13 mouse cellular contexts compared by ENCODE assay signal in genomic region chr8:95901864-95902263, GRCm38 (mm10). TPM values are rescaled to one million over a fixed set of nuclear protein-coding genes. Genes with fewer than 3 reads are reported as not detected.
DNase-seq lines count a peak whose midpoint lies in the region; ATAC-seq lines count a peak whose summit lies in the region.
"Had no signal": no experiment of that assay in that cellular context is flagged by ENCODE, and none has a peak within 500 bp of the region (broad histone marks: within the 10 kb centered on the region; RNA-seq: fewer than 3 reads in every experiment).

No protein-coding gene starts in this region.

- no peaks in the 10 kb centered on the region for H3K36me3 ChIP-seq in forebrain, embryonic 10.5 days (replicated peaks)
- no peaks in the 10 kb centered on the region for H3K36me3 ChIP-seq in forebrain, embryonic 12.5 days (replicated peaks)
- H3K36me3 ChIP-seq in lung, embryonic 15.5 days: no peaks in the 10 kb centered on the region
- H3K36me3 ChIP-seq in embryonic facial prominence, embryonic 14.5 days (ENCODE audit: control insufficient read depth, insufficient read depth, low read length): no peaks in the 10 kb centered on the region
- no peaks in the 10 kb centered on the region for H3K36me3 ChIP-seq in forebrain, embryonic 16.5 days (ENCODE audit: control insufficient read depth, insufficient read depth)
- H3K36me3 ChIP-seq: heart, embryonic 13.5 days; limb, embryonic 12.5 days had no signal

- peak overlapping the region; percentile 57; the same call in 1 of the 2 replicates for H3K27ac ChIP-seq in forebrain, embryonic 10.5 days
- no peak overlapping the region for H3K27ac ChIP-seq in forebrain, embryonic 12.5 days
- no peak overlapping the region for H3K27ac ChIP-seq in lung, embryonic 15.5 days
- no peak overlapping the region for H3K27ac ChIP-seq in embryonic facial prominence, embryonic 14.5 days (replicated peaks; ENCODE audit: low read depth, low read length)
- no peak overlapping the region for H3K27ac ChIP-seq in forebrain, embryonic 16.5 days (ENCODE audit: low read length)
- H3K27ac ChIP-seq: heart, embryonic 13.5 days; limb, embryonic 12.5 days had no signal

- H3K4me1 ChIP-seq in forebrain, embryonic 10.5 days: peaks cover 13% of the 10 kb centered on the region
- H3K4me1 ChIP-seq in forebrain, embryonic 12.5 days: no peaks in the 10 kb centered on the region
- no peaks in the 10 kb centered on the region for H3K4me1 ChIP-seq in lung, embryonic 15.5 days
- H3K4me1 ChIP-seq in embryonic facial prominence, embryonic 14.5 days (ENCODE audit: control insufficient read depth, insufficient read depth, low read length): no peaks in the 10 kb centered on the region
- no peaks in the 10 kb centered on the region for H3K4me1 ChIP-seq in forebrain, embryonic 16.5 days (replicated peaks; ENCODE audit: control insufficient read depth, insufficient read depth, low read length)
- H3K4me1 ChIP-seq: heart, embryonic 13.5 days; limb, embryonic 12.5 days had no signal

- peak overlapping the region; percentile 14; the same call in 1 of the 2 replicates for H3K4me3 ChIP-seq in forebrain, embryonic 10.5 days
- no peak overlapping the region for H3K4me3 ChIP-seq in forebrain, embryonic 12.5 days (replicated peaks)
- no peak overlapping the region for H3K4me3 ChIP-seq in lung, embryonic 15.5 days
- H3K4me3 ChIP-seq in embryonic facial prominence, embryonic 14.5 days (ENCODE audit: low read depth, low read length): no peak overlapping the region
- no peak overlapping the region for H3K4me3 ChIP-seq in forebrain, embryonic 16.5 days (replicated peaks; ENCODE audit: low read length)
- H3K4me3 ChIP-seq: heart, embryonic 13.5 days; limb, embryonic 12.5 days; megakaryocyte, embryonic 14.5 days had no signal

- 23% methylated on average over 7 of the region's 7 CpGs for WGBS in forebrain, embryonic 10.5 days
- 27% methylated on average over 7 of the region's 7 CpGs for whole genome bisulfite sequencing in forebrain, embryonic 12.5 days
- 42% methylated on average over 7 of the region's 7 CpGs for WGBS in lung, embryonic 15.5 days
- WGBS in embryonic facial prominence, embryonic 14.5 days: 33% methylated on average over 7 of the region's 7 CpGs
- 22% methylated on average over 7 of the region's 7 CpGs for WGBS in forebrain, embryonic 16.5 days

- no peaks in the 10 kb centered on the region for H3K27me3 ChIP-seq in forebrain, embryonic 10.5 days (ENCODE audit: poor library complexity, severe bottlenecking)
- H3K27me3 ChIP-seq in forebrain, embryonic 12.5 days: no peaks in the 10 kb centered on the region
- no peaks in the 10 kb centered on the region for H3K27me3 ChIP-seq in lung, embryonic 15.5 days
- no peaks in the 10 kb centered on the region for H3K27me3 ChIP-seq in embryonic facial prominence, embryonic 14.5 days (replicated peaks; ENCODE audit: control insufficient read depth, insufficient read depth, low read length)
- no peaks in the 10 kb centered on the region for H3K27me3 ChIP-seq in forebrain, embryonic 16.5 days (replicated peaks; ENCODE audit: control insufficient read depth, insufficient read depth, low read length)
- H3K27me3 ChIP-seq: heart, embryonic 13.5 days; limb, embryonic 12.5 days had no signal

- ATAC-seq in forebrain, embryonic 12.5 days (ENCODE audit: low FRiP score): no peak
- ATAC-seq in lung, embryonic 15.5 days (ENCODE audit: borderline replicate concordance, extremely low read depth, low FRiP score, low TSS enrichment): peak; percentile 31; the same call in 1 of the 2 replicates
- ATAC-seq in embryonic facial prominence, embryonic 14.5 days (ENCODE audit: low read depth): no peak; the same call in 1 of the 2 replicates
- ATAC-seq in monocyte, adult 5-6 weeks (replicated peaks; ENCODE audit: insufficient number of reproducible peaks, low FRiP score, low TSS enrichment, poor library complexity, severe bottlenecking): peak; percentile 87
- ATAC-seq in forebrain, embryonic 16.5 days: no peak

- peak; percentile 18 for DNase-seq in forebrain, embryonic 10.5 days (ENCODE audit: extremely low spot score, low spot score)
- no peak for DNase-seq in lung, postnatal 14 days
- peak; percentile 23 for DNase-seq in embryonic facial prominence, embryonic 14.5 days (ENCODE audit: low spot score)
- DNase-seq in ovary, postnatal 10 days (ENCODE audit: low spot score): no peak
- DNase-seq: adrenal gland, adult 2 months; cerebellum, adult 18-20 months had no signal

- H3K9me3 ChIP-seq in forebrain, embryonic 10.5 days: no peaks in the 10 kb centered on the region
- no peaks in the 10 kb centered on the region for H3K9me3 ChIP-seq in forebrain, embryonic 12.5 days
- no peaks in the 10 kb centered on the region for H3K9me3 ChIP-seq in lung, embryonic 15.5 days
- H3K9me3 ChIP-seq in embryonic facial prominence, embryonic 14.5 days (ENCODE audit: control insufficient read depth, low read length): no peaks in the 10 kb centered on the region
- no peaks in the 10 kb centered on the region for H3K9me3 ChIP-seq in forebrain, embryonic 16.5 days (ENCODE audit: control insufficient read depth, low read length)
- H3K9me3 ChIP-seq: heart, embryonic 13.5 days; limb, embryonic 12.5 days; megakaryocyte, embryonic 14.5 days had no signal

- no peak overlapping the region for H3K4me2 ChIP-seq in forebrain, embryonic 12.5 days
- no peak overlapping the region for H3K4me2 ChIP-seq in lung, embryonic 15.5 days
- H3K4me2 ChIP-seq in embryonic facial prominence, embryonic 14.5 days (ENCODE audit: low read depth, low read length): no peak overlapping the region
- H3K4me2 ChIP-seq in forebrain, embryonic 16.5 days (ENCODE audit: low read length): no peak overlapping the region
- H3K4me2 ChIP-seq: heart, embryonic 13.5 days; limb, embryonic 12.5 days had no signal

- no peak overlapping the region for H3K9ac ChIP-seq in forebrain, embryonic 12.5 days
- H3K9ac ChIP-seq in lung, embryonic 15.5 days: no peak overlapping the region
- H3K9ac ChIP-seq in embryonic facial prominence, embryonic 14.5 days (ENCODE audit: low read depth, low read length): no peak overlapping the region
- no peak overlapping the region for H3K9ac ChIP-seq in forebrain, embryonic 16.5 days (replicated peaks; ENCODE audit: low read depth, low read length)
- H3K9ac ChIP-seq: heart, embryonic 13.5 days; limb, embryonic 12.5 days had no signal

RNA-seq across cellular contexts. Expression of gene Got2, which starts 13.5 kb away (rescaled TPM):
- polyA plus RNA-seq in forebrain, embryonic 10.5 days (2016; fragmentation: Nextera tagmentation; extraction: Ambion mirVana): 194 and 213 TPM in 2 replicates
- polyA plus RNA-seq in forebrain, embryonic 12.5 days (2016; fragmentation: Nextera tagmentation; extraction: Ambion mirVana): 167 and 176 TPM in 2 replicates
- 137 and 146 TPM in 2 replicates for polyA plus RNA-seq in lung, embryonic 15.5 days (2015; fragmentation: Nextera tagmentation; extraction: Ambion mirVana)
- 61.9 and 71.2 TPM in 2 replicates for polyA plus RNA-seq in embryonic facial prominence, embryonic 14.5 days (2014; fragmentation: Nextera tagmentation; extraction: Ambion mirVana)
- 31.7 to 47.7 TPM (median 45.7 TPM) in 3 replicates for total RNA-seq in monocyte, adult 5-6 weeks (2017)
- 170 and 175 TPM in 2 replicates for polyA plus RNA-seq in forebrain, embryonic 16.5 days (2015; fragmentation: Nextera tagmentation; extraction: Ambion mirVana)

RNA-seq across cellular contexts. Expression of gene Slc38a7, which starts 48.5 kb away (rescaled TPM):
- 16.7 and 18.4 TPM in 2 replicates for polyA plus RNA-seq in forebrain, embryonic 10.5 days (2016; fragmentation: Nextera tagmentation; extraction: Ambion mirVana)
- polyA plus RNA-seq in forebrain, embryonic 12.5 days (2016; fragmentation: Nextera tagmentation; extraction: Ambion mirVana): 19.4 and 21.3 TPM in 2 replicates
- polyA plus RNA-seq in lung, embryonic 15.5 days (2015; fragmentation: Nextera tagmentation; extraction: Ambion mirVana): 12.5 and 13.8 TPM in 2 replicates
- 13.1 and 15.3 TPM in 2 replicates for polyA plus RNA-seq in embryonic facial prominence, embryonic 14.5 days (2014; fragmentation: Nextera tagmentation; extraction: Ambion mirVana)
- total RNA-seq in monocyte, adult 5-6 weeks (2017): 5.0 to 16.9 TPM (median 5.9 TPM) in 3 replicates
- polyA plus RNA-seq in forebrain, embryonic 16.5 days (2015; fragmentation: Nextera tagmentation; extraction: Ambion mirVana): 29.9 and 31.1 TPM in 2 replicates

Comparison
In these comparisons a context has a peak if more than half of its experiments do, and no peak if none do; other contexts are left out.
1. DNase-seq: peak in forebrain, embryonic 10.5 days (single experiment) and embryonic facial prominence, embryonic 14.5 days (single experiment); none in lung, postnatal 14 days (single experiment) and ovary, postnatal 10 days (single experiment).
2. ATAC-seq: peak in lung, embryonic 15.5 days (single experiment) and monocyte, adult 5-6 weeks (single experiment); none in forebrain, embryonic 12.5 days (single experiment), embryonic facial prominence, embryonic 14.5 days (single experiment) and forebrain, embryonic 16.5 days (single experiment).